In genomic region chr12:109827241-109827915, GRCm38 (mm10) we compare ENCODE assay signal across 20 mouse cellular contexts.
DNase-seq lines count a peak whose midpoint lies in the region; ATAC-seq lines count a peak whose summit lies in the region.
"Had no signal": no experiment of that assay in that cellular context is flagged by ENCODE, and none has a peak within 500 bp of the region (broad histone marks: within the 10 kb centered on the region; RNA-seq: fewer than 3 reads in every experiment).

No protein-coding gene starts in this region.

- DNase-seq in forebrain, embryonic 14.5 days (ENCODE audit: low spot score) = peak; percentile 86
- no peak for DNase-seq in forebrain, embryonic 10.5 days (ENCODE audit: extremely low spot score, low spot score)
- peak; percentile 27 for DNase-seq in midbrain, embryonic 14.5 days
- peak; percentile 46 to 49 for DNase-seq in left cerebral cortex, postnatal 14 days (ENCODE audit: low spot score in 2 of 2)
- DNase-seq in right cerebral cortex, postnatal 4 days = peak; percentile 14
- DNase-seq in ovary, postnatal 14 days (ENCODE audit: low spot score) = no peak
- DNase-seq in c-Kit-positive CD71-positive TER-119-positive erythroid progenitor cells, embryonic 14.5 days (ENCODE audit: low spot score) = no peak
- DNase-seq: adrenal gland, postnatal 36 days; cerebellum, adult 11-12 months; kidney, postnatal 14 days; liver; thymus, adult 18-20 months had no signal

- no peaks in the 10 kb centered on the region for H3K9me3 ChIP-seq in forebrain, embryonic 14.5 days (replicated peaks; ENCODE audit: control insufficient read depth, low read length)
- no peaks in the 10 kb centered on the region; the same call in 1 of the 2 replicates for H3K9me3 ChIP-seq in forebrain, embryonic 10.5 days
- H3K9me3 ChIP-seq in midbrain, embryonic 14.5 days (ENCODE audit: control insufficient read depth, low read length) = no peaks in the 10 kb centered on the region
- peaks cover 2% of the 10 kb centered on the region; the same call in 1 of the 2 replicates for H3K9me3 ChIP-seq in midbrain, embryonic 16.5 days (replicated peaks; ENCODE audit: control insufficient read depth, low read length, poor library complexity, severe bottlenecking)
- H3K9me3 ChIP-seq: heart, embryonic 13.5 days; intestine, embryonic 15.5 days; lung, embryonic 15.5 days had no signal

- 53% methylated on average over 10 of the region's 10 CpGs for WGBS in forebrain, embryonic 14.5 days
- WGBS in forebrain, embryonic 10.5 days = 90% methylated on average over 10 of the region's 10 CpGs
- WGBS in midbrain, embryonic 14.5 days = 80% methylated on average over 10 of the region's 10 CpGs
- WGBS in midbrain, embryonic 16.5 days = 77% methylated on average over 10 of the region's 10 CpGs

- ATAC-seq in forebrain, embryonic 14.5 days = peak; percentile 81
- no peak for ATAC-seq in midbrain, embryonic 14.5 days (ENCODE audit: low FRiP score, low TSS enrichment)
- ATAC-seq in midbrain, embryonic 16.5 days = no peak
- ATAC-seq: activated CD4-positive, CD25-positive, alpha-beta regulatory T cell, adult 4 months; intestine, embryonic 15.5 days had no signal

- H3K27ac ChIP-seq in forebrain, embryonic 14.5 days (ENCODE audit: low read depth, low read length) = no peak overlapping the region
- no peak overlapping the region for H3K27ac ChIP-seq in forebrain, embryonic 10.5 days
- no peak overlapping the region for H3K27ac ChIP-seq in midbrain, embryonic 14.5 days (replicated peaks; ENCODE audit: low read depth, low read length)
- no peak overlapping the region for H3K27ac ChIP-seq in midbrain, embryonic 16.5 days (ENCODE audit: low read length)
- H3K27ac ChIP-seq: heart, embryonic 13.5 days; intestine, embryonic 15.5 days; left cerebral cortex, adult 2 months; lung, embryonic 15.5 days had no signal

- H3K4me3 ChIP-seq in forebrain, embryonic 14.5 days (ENCODE audit: low read depth, low read length) = no peak overlapping the region
- no peak overlapping the region for H3K4me3 ChIP-seq in forebrain, embryonic 10.5 days
- no peak overlapping the region for H3K4me3 ChIP-seq in midbrain, embryonic 14.5 days (replicated peaks; ENCODE audit: low read depth, low read length)
- no peak overlapping the region for H3K4me3 ChIP-seq in midbrain, embryonic 16.5 days (ENCODE audit: low read depth, low read length)
- H3K4me3 ChIP-seq: heart, embryonic 13.5 days; intestine, embryonic 15.5 days; left cerebral cortex, adult 2 months; lung, embryonic 15.5 days; megakaryocyte, embryonic 14.5 days; myocyte had no signal

- H3K27me3 ChIP-seq in forebrain, embryonic 14.5 days (replicated peaks; ENCODE audit: control insufficient read depth, insufficient read depth, low read length) = no peaks in the 10 kb centered on the region
- H3K27me3 ChIP-seq in forebrain, embryonic 10.5 days (ENCODE audit: poor library complexity, severe bottlenecking) = 0 out of 2 replicates have a peak, but pooled peaks cover 3% of the 10 kb centered on the region
- no peaks in the 10 kb centered on the region for H3K27me3 ChIP-seq in midbrain, embryonic 14.5 days (ENCODE audit: control insufficient read depth, insufficient read depth, low read length)
- H3K27me3 ChIP-seq in midbrain, embryonic 16.5 days (ENCODE audit: control insufficient read depth, insufficient read depth, low read depth, low read length) = no peaks in the 10 kb centered on the region
- H3K27me3 ChIP-seq: heart, embryonic 13.5 days; intestine, embryonic 15.5 days; lung, embryonic 15.5 days had no signal

- H3K9ac ChIP-seq in forebrain, embryonic 14.5 days (ENCODE audit: low read length) = no peak overlapping the region
- H3K9ac ChIP-seq in midbrain, embryonic 14.5 days (replicated peaks; ENCODE audit: low read length) = no peak overlapping the region
- no peak overlapping the region for H3K9ac ChIP-seq in midbrain, embryonic 16.5 days (ENCODE audit: low read depth, low read length)
- H3K9ac ChIP-seq: heart, embryonic 13.5 days; intestine, embryonic 15.5 days; lung, embryonic 15.5 days had no signal

- H3K4me1 ChIP-seq in forebrain, embryonic 14.5 days (ENCODE audit: control insufficient read depth, insufficient read depth, low read length) = peaks cover 12% of the 10 kb centered on the region; the same call in 1 of the 2 replicates
- peaks cover 21% of the 10 kb centered on the region for H3K4me1 ChIP-seq in forebrain, embryonic 10.5 days
- H3K4me1 ChIP-seq in midbrain, embryonic 14.5 days (ENCODE audit: control insufficient read depth, insufficient read depth, low read length) = peaks cover 7% of the 10 kb centered on the region
- 0 out of 2 replicates have a peak, but pooled peaks cover 3% of the 10 kb centered on the region for H3K4me1 ChIP-seq in midbrain, embryonic 16.5 days (ENCODE audit: control insufficient read depth, insufficient read depth, low read length)
- H3K4me1 ChIP-seq: heart, embryonic 13.5 days; intestine, embryonic 15.5 days; lung, embryonic 15.5 days; megakaryocyte, embryonic 14.5 days had no signal

- no peak overlapping the region for H3K4me2 ChIP-seq in forebrain, embryonic 14.5 days (ENCODE audit: low read length)
- no peak overlapping the region for H3K4me2 ChIP-seq in midbrain, embryonic 14.5 days (ENCODE audit: low read length)
- H3K4me2 ChIP-seq in midbrain, embryonic 16.5 days (ENCODE audit: low read length) = no peak overlapping the region
- H3K4me2 ChIP-seq: heart, embryonic 13.5 days; intestine, embryonic 15.5 days; lung, embryonic 15.5 days had no signal

- no peaks in the 10 kb centered on the region for H3K36me3 ChIP-seq in forebrain, embryonic 14.5 days (ENCODE audit: control insufficient read depth, insufficient read depth, low read length)
- H3K36me3 ChIP-seq in forebrain, embryonic 10.5 days (replicated peaks) = no peaks in the 10 kb centered on the region
- no peaks in the 10 kb centered on the region for H3K36me3 ChIP-seq in midbrain, embryonic 14.5 days (ENCODE audit: control insufficient read depth, insufficient read depth, low read length)
- no peaks in the 10 kb centered on the region for H3K36me3 ChIP-seq in midbrain, embryonic 16.5 days (ENCODE audit: control insufficient read depth, insufficient read depth, low read length)
- H3K36me3 ChIP-seq: heart, embryonic 13.5 days; intestine, embryonic 15.5 days; lung, embryonic 15.5 days had no signal

- intact Hi-C loops in left cerebral cortex, postnatal 14 days (cut with DNase I) = no loop called here

Comparison
In these comparisons a context has a peak if more than half of its experiments do, and no peak if none do; other contexts are left out.
1. DNase-seq: peak in forebrain, embryonic 14.5 days (single experiment), midbrain, embryonic 14.5 days (single experiment), left cerebral cortex, postnatal 14 days (2 of 2) and right cerebral cortex, postnatal 4 days (single experiment); none in forebrain, embryonic 10.5 days (single experiment), ovary, postnatal 14 days (single experiment) and c-Kit-positive CD71-positive TER-119-positive erythroid progenitor cells, embryonic 14.5 days (single experiment).